Mouse (Mus musculus) cortical plate, adult 2 months (tissue): ENCODE data around the gene Ly6g6e. TPM values are rescaled to one million over a fixed set of nuclear protein-coding genes. Genes with fewer than 3 reads are reported as not detected.
A peak's percentile ranks its signal among the peaks of the same experiment; 100 is the strongest.
"Not testable (repeated sequence)": the region's sequence is repeated elsewhere in the genome, so short reads cannot be mapped to it uniquely, and the experiment has no call there.

ENCODE experiments used
- H3K27ac ChIP-seq: fragments of 200-500 bp; 2 replicates; pipeline ENCODE4 v1.5.1; 2012; ENCODE audit warnings: low read length, control low read depth, inconsistent platforms; ENCODE audit not compliant: insufficient read depth
- H3K4me1 ChIP-seq: fragments of 200-500 bp; 2 replicates; pipeline ENCODE4 v1.6.1; 2011; ENCODE audit warnings: low read length; ENCODE audit not compliant: control insufficient read depth, insufficient read depth
- H3K4me3 ChIP-seq: fragments of 200-500 bp; 2 replicates; pipeline ENCODE4 v1.5.1; 2011; ENCODE audit warnings: mild to moderate bottlenecking, low read length, control low read depth; ENCODE audit not compliant: insufficient read depth
- CTCF ChIP-seq: fragments of 200-500 bp; IDR thresholded peaks from 2 replicates; pipeline ENCODE4 v1.5.1; 2011; ENCODE audit warnings: mild to moderate bottlenecking, control low read depth, low read length; ENCODE audit not compliant: insufficient read depth; ENCODE audit errors: extremely low read depth
- POLR2A ChIP-seq: fragments of 200-500 bp; IDR thresholded peaks from 2 replicates; pipeline ENCODE4 v1.6.1; 2011; ENCODE audit warnings: mild to moderate bottlenecking, low read length, control low read depth; ENCODE audit not compliant: insufficient read depth; ENCODE audit errors: extremely low read depth
- polyA plus RNA-seq: library from polyadenylated mRNA; depleted of rRNA; stranded (reverse); fragments of >200 nt; gene quantifications from 2 replicates; pipeline ENCODE4 v1.2.3, GENCODE M21; 2012

Ly6g6e gene
- polyA plus RNA-seq, 1 experiment = 5.5 TPM

- H3K4me1 ChIP-seq = no peaks in the 10 kb centered on the region
- no peak for TF ChIP-seq POLR2A
- TF ChIP-seq CTCF = 0 out of 2 replicates have a peak, but pooled peaks have one; percentile 18
- H3K27ac ChIP-seq = no peak within 1 kb of the TSS
- H3K4me3 ChIP-seq = no peak within 1 kb of the TSS
Measured at GRCm38 (mm10) chr17:35115046-35116019, 38.6 kb downstream of the Ly6g6e start, which contains the start of gene Ly6g5b. Ly6g5b (minus strand) TSS chr17:35115428.

GRCm38 (mm10) chr17:35120745-35121142, 44.0 kb downstream of the Ly6g6e start:
- Histone ChIP-seq H3K4me3 (peak overlapping the region; percentile 79), H3K27ac (0 out of 2 replicates have a peak overlapping the region, but pooled peaks have one; percentile 4), H3K4me1 (peaks cover 2% of the 10 kb centered on the region; the same call in 1 of the 2 replicates)
- TF ChIP-seq POLR2A (no peak), CTCF (no peak)

GRCm38 (mm10) chr17:35121143-35121799, 44.6 kb downstream of the Ly6g6e start, which contains the start of gene Gpank1:
Gpank1 (plus strand) TSS chr17:35121455.
- peaks cover 2% of the 10 kb centered on the region; the same call in 1 of the 2 replicates for H3K4me1 ChIP-seq
- H3K27ac ChIP-seq = peak within 1 kb of the TSS; percentile 43
- peak within 1 kb of the TSS; percentile 79 for H3K4me3 ChIP-seq
- TF ChIP-seq POLR2A (peak; percentile 80), CTCF (no peak)

- TF ChIP-seq CTCF (peak; percentile 39), POLR2A (peak; percentile 29; the same call in 1 of the 2 replicates)
- peak within 1 kb of the TSS; percentile 79 for H3K4me3 ChIP-seq
- peak within 1 kb of the TSS; percentile 43 for H3K27ac ChIP-seq
- peaks cover 2% of the 10 kb centered on the region; the same call in 1 of the 2 replicates for H3K4me1 ChIP-seq
Measured at GRCm38 (mm10) chr17:35121871-35122303, 45.2 kb downstream of the Ly6g6e start, which contains the start of gene Csnk2b. Csnk2b (minus strand) TSS chr17:35122053.

GRCm38 (mm10) chr17:35123287-35123686, 46.6 kb downstream of the Ly6g6e start:
- H3K4me3 ChIP-seq, H3K4me1 ChIP-seq, H3K27ac ChIP-seq: not testable (repeated sequence)

- not testable (repeated sequence) for H3K27ac ChIP-seq, H3K4me3 ChIP-seq, H3K4me1 ChIP-seq
Measured at GRCm38 (mm10) chr17:35124261-35124896, 47.7 kb downstream of the Ly6g6e start.

GRCm38 (mm10) chr17:35125081-35125480, 48.4 kb downstream of the Ly6g6e start:
- H3K4me3 ChIP-seq = peak overlapping the region; percentile 69; the same call in 1 of the 2 replicates
- H3K4me1 ChIP-seq = peaks cover 3% of the 10 kb centered on the region; the same call in 1 of the 2 replicates
- 0 out of 2 replicates have a peak overlapping the region, but pooled peaks have one; percentile 15 for H3K27ac ChIP-seq
- TF ChIP-seq POLR2A = no peak
- TF ChIP-seq CTCF = no peak

GRCm38 (mm10) chr17:35125578-35125977, 48.9 kb downstream of the Ly6g6e start:
- Histone ChIP-seq H3K4me1 (peaks cover 3% of the 10 kb centered on the region; the same call in 1 of the 2 replicates), H3K4me3 (peak overlapping the region; percentile 69; the same call in 1 of the 2 replicates), H3K27ac (peak overlapping the region; percentile 15; the same call in 1 of the 2 replicates)
- TF ChIP-seq CTCF (no peak), POLR2A (no peak)

- peak within 1 kb of the TSS; percentile 75 for H3K27ac ChIP-seq
- no peak for TF ChIP-seq POLR2A
- TF ChIP-seq CTCF = no peak
Measured at GRCm38 (mm10) chr17:35126206-35126611, 49.5 kb downstream of the Ly6g6e start, which contains the start of gene D17H6S53E. D17H6S53E (plus strand) TSS chr17:35126373.

More at GRCm38 (mm10) chr17:35126206-35126611, 49.5 kb downstream of the Ly6g6e start, which contains the start of gene D17H6S53E:
- Histone ChIP-seq H3K4me3 (peak within 1 kb of the TSS; percentile 69), H3K4me1 (peaks cover 3% of the 10 kb centered on the region; the same call in 1 of the 2 replicates)
